Mouse (Mus musculus): ENCODE data around the gene Stim2. TPM values are rescaled to one million over a fixed set of nuclear protein-coding genes. Genes with fewer than 3 reads are reported as not detected.

The Stim2 gene
- polyA plus RNA-seq, 1 experiment from 2014 or later = 9.8 TPM

- 50% methylated on average over 11 of the region's 11 CpGs for WGBS
- no peaks in the 10 kb centered on the region for H3K36me3 ChIP-seq (ENCODE audit: control insufficient read depth, insufficient read depth, low read length)
- H3K27ac ChIP-seq (ENCODE audit: low read length) = no peak overlapping the region
- H3K27me3 ChIP-seq (replicated peaks; ENCODE audit: control insufficient read depth, insufficient read depth, low read length) = no peaks in the 10 kb centered on the region
- no peak overlapping the region for H3K4me3 ChIP-seq (ENCODE audit: low read length)
- no peak overlapping the region for H3K4me2 ChIP-seq (ENCODE audit: low read depth, low read length)
- 0 out of 2 replicates have a peak, but pooled peaks cover 8% of the 10 kb centered on the region for H3K4me1 ChIP-seq (ENCODE audit: control insufficient read depth, insufficient read depth, low read length)
- no peak for ATAC-seq
- H3K9ac ChIP-seq (ENCODE audit: low read depth, low read length) = no peak overlapping the region
- no peaks in the 10 kb centered on the region for H3K9me3 ChIP-seq (ENCODE audit: control insufficient read depth, low read length)
These were observed 158.7 kb downstream of the Stim2 start for GRCm38 (mm10) chr5:54156944-54157527.

GRCm38 (mm10) chr5:54158230-54158629 lies 159.9 kb downstream of the Stim2 start:
- no peak overlapping the region for H3K9ac ChIP-seq (ENCODE audit: low read depth, low read length)
- ATAC-seq = no peak
- no peak overlapping the region for H3K4me2 ChIP-seq (ENCODE audit: low read depth, low read length)
- 38% methylated on average over 9 of the region's 9 CpGs for WGBS
- H3K4me3 ChIP-seq (ENCODE audit: low read length) = no peak overlapping the region
- 0 out of 2 replicates have a peak, but pooled peaks cover 8% of the 10 kb centered on the region for H3K4me1 ChIP-seq (ENCODE audit: control insufficient read depth, insufficient read depth, low read length)
- no peaks in the 10 kb centered on the region for H3K9me3 ChIP-seq (ENCODE audit: control insufficient read depth, low read length)
- no peaks in the 10 kb centered on the region for H3K27me3 ChIP-seq (replicated peaks; ENCODE audit: control insufficient read depth, insufficient read depth, low read length)
- no peak overlapping the region for H3K27ac ChIP-seq (ENCODE audit: low read length)
- no peaks in the 10 kb centered on the region for H3K36me3 ChIP-seq (ENCODE audit: control insufficient read depth, insufficient read depth, low read length)

GRCm38 (mm10) chr5:54159156-54159793 lies 161.0 kb downstream of the Stim2 start:
- no peak overlapping the region for H3K4me3 ChIP-seq (ENCODE audit: low read length)
- H3K9me3 ChIP-seq (ENCODE audit: control insufficient read depth, low read length) = no peaks in the 10 kb centered on the region
- no peak overlapping the region for H3K4me2 ChIP-seq (ENCODE audit: low read depth, low read length)
- 0 out of 2 replicates have a peak, but pooled peaks cover 8% of the 10 kb centered on the region for H3K4me1 ChIP-seq (ENCODE audit: control insufficient read depth, insufficient read depth, low read length)
- H3K36me3 ChIP-seq (ENCODE audit: control insufficient read depth, insufficient read depth, low read length) = no peaks in the 10 kb centered on the region
- ATAC-seq = no peak
- no peak overlapping the region for H3K9ac ChIP-seq (ENCODE audit: low read depth, low read length)
- WGBS = 16% methylated on average over 6 of the region's 6 CpGs
- H3K27me3 ChIP-seq (replicated peaks; ENCODE audit: control insufficient read depth, insufficient read depth, low read length) = no peaks in the 10 kb centered on the region
- H3K27ac ChIP-seq (ENCODE audit: low read length) = no peak overlapping the region

GRCm38 (mm10) chr5:54160561-54160960 lies 162.3 kb downstream of the Stim2 start:
- H3K27me3 ChIP-seq (replicated peaks; ENCODE audit: control insufficient read depth, insufficient read depth, low read length) = no peaks in the 10 kb centered on the region
- 93% methylated on average over 4 of the region's 4 CpGs for WGBS

GRCm38 (mm10) chr5:54163890-54164289 lies 165.6 kb downstream of the Stim2 start:
- WGBS = 69% methylated on average over 4 of the region's 4 CpGs

More at GRCm38 (mm10) chr5:54160561-54160960, 162.3 kb downstream of the Stim2 start:
- Histone ChIP-seq H3K4me2 (ENCODE audit: low read depth, low read length) (no peak overlapping the region), H3K4me3 (ENCODE audit: low read length) (no peak overlapping the region), H3K27ac (ENCODE audit: low read length) (no peak overlapping the region), H3K9me3 (ENCODE audit: control insufficient read depth, low read length) (no peaks in the 10 kb centered on the region), H3K4me1 (ENCODE audit: control insufficient read depth, insufficient read depth, low read length) (0 out of 2 replicates have a peak, but pooled peaks cover 8% of the 10 kb centered on the region), H3K36me3 (ENCODE audit: control insufficient read depth, insufficient read depth, low read length) (no peaks in the 10 kb centered on the region), H3K9ac (ENCODE audit: low read depth, low read length) (no peak overlapping the region)
- no peak for ATAC-seq

More at GRCm38 (mm10) chr5:54163890-54164289, 165.6 kb downstream of the Stim2 start:
- no peak overlapping the region for H3K4me3 ChIP-seq (ENCODE audit: low read length)
- H3K36me3 ChIP-seq (ENCODE audit: control insufficient read depth, insufficient read depth, low read length) = no peaks in the 10 kb centered on the region
- no peak overlapping the region for H3K4me2 ChIP-seq (ENCODE audit: low read depth, low read length)
- H3K4me1 ChIP-seq (ENCODE audit: control insufficient read depth, insufficient read depth, low read length) = no peaks in the 10 kb centered on the region
- ATAC-seq = no peak
- no peaks in the 10 kb centered on the region for H3K9me3 ChIP-seq (ENCODE audit: control insufficient read depth, low read length)
- H3K27ac ChIP-seq (ENCODE audit: low read length) = no peak overlapping the region
- H3K27me3 ChIP-seq (replicated peaks; ENCODE audit: control insufficient read depth, insufficient read depth, low read length) = no peaks in the 10 kb centered on the region
- no peak overlapping the region for H3K9ac ChIP-seq (ENCODE audit: low read depth, low read length)

Other genes with a start within 250 kb of the Stim2 start
- 23.6 and 26.0 TPM in 2 replicates for gene Tbc1d19, start 188.9 kb upstream of the Stim2 start, polyA plus RNA-seq (2015; fragmentation: Nextera tagmentation; extraction: Ambion mirVana)